Mouse (Mus musculus): ENCODE measurements at regions not wholly inside any gene's neighbourhood (a gene's known extent, or its start where the extent isn't known, plus 50 kb on each side); places are given as distances from the start of the nearest gene placed in this dataset.
A peak's percentile ranks its signal among the peaks of the same experiment; 100 is the strongest.

DNA sequence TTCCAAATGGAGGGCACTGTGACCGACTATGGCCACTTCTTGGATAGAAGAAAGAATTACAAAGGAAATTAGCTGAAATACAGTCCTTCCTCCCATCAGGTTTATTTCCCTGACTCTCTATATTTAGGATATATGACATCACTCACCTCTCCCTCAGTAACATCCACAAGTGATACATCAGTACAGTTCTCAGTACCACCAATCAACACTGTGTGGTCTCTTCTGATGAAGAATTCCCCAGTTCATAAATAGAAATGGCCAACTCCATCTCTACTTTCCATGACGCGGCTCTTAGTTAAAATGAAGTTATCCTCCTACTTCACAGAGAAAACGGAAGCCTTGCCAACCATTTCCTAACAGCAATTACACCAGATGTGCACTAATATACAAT is 208.3 kb upstream of the Dio2 start:
- Histone ChIP-seq H3K4me3 (ENCODE audit: low read length) (no peak overlapping the region), H3K9me3 (replicated peaks; ENCODE audit: control insufficient read depth, low read length) (0 out of 2 replicates have a peak, but pooled peaks cover 2% of the 10 kb centered on the region), H3K27me3 (ENCODE audit: control insufficient read depth, insufficient read depth, low read length) (no peaks in the 10 kb centered on the region), H3K36me3 (ENCODE audit: control insufficient read depth, insufficient read depth) (no peaks in the 10 kb centered on the region), H3K4me2 (ENCODE audit: low read depth, low read length) (peak overlapping the region; percentile 40), H3K4me1 (ENCODE audit: control insufficient read depth, insufficient read depth, low read length) (0 out of 2 replicates have a peak, but pooled peaks cover 2% of the 10 kb centered on the region), H3K9ac (ENCODE audit: low read length) (no peak overlapping the region), H3K27ac (ENCODE audit: low read length) (peak overlapping the region; percentile 91)
- whole genome bisulfite sequencing = 37% methylated on average over 4 of the region's 4 CpGs
- ATAC-seq (replicated peaks; ENCODE audit: extremely low read depth, insufficient read depth, low FRiP score) = peak; percentile 91

DNA sequence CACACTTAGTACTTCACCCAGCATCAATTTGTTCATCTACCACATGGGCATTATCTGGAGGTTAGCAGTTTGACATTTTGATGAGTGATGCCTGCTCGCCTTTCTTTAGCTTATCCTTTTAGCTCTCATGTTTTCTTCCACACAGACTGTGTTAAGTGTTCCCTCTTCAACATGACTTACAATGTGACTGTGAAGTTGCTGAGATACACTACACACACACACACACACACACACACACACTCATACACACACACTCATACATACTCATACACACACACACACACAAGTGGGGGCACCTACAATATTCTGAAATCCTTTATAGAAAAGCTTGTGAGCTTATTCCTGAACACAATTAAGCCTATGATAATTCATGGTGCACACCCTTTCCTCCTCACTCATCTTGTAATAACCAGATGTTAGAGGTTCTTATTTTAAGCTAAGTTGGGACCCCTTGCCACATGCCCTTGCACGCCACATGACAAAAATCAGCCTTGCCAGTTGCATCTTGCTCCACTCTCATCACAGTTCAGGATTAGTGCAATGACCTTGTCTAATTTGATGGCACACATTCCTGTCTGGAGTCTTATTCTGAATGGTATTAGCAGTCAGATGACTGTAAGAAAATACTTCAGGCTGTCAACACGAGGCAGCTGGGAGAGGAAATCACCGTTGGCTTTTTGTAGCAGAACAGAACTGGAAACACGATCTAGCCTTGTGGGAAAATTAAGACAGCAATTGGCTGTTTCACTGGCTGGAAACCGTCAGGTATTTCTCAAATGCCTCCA is 207.7 kb upstream of the Dio2 start:
- no peak overlapping the region for H3K9ac ChIP-seq (ENCODE audit: low read length)
- peak; percentile 96 for ATAC-seq (replicated peaks; ENCODE audit: extremely low read depth, insufficient read depth, low FRiP score)
- peak overlapping the region; percentile 40 for H3K4me2 ChIP-seq (ENCODE audit: low read depth, low read length)
- H3K9me3 ChIP-seq (replicated peaks; ENCODE audit: control insufficient read depth, low read length) = 0 out of 2 replicates have a peak, but pooled peaks cover 2% of the 10 kb centered on the region
- no peaks in the 10 kb centered on the region for H3K27me3 ChIP-seq (ENCODE audit: control insufficient read depth, insufficient read depth, low read length)
- H3K27ac ChIP-seq (ENCODE audit: low read length) = peak overlapping the region; percentile 91
- no peaks in the 10 kb centered on the region for H3K36me3 ChIP-seq (ENCODE audit: control insufficient read depth, insufficient read depth)
- 29% methylated on average over 6 of the region's 6 CpGs for WGBS
- 0 out of 2 replicates have a peak, but pooled peaks cover 2% of the 10 kb centered on the region for H3K4me1 ChIP-seq (ENCODE audit: control insufficient read depth, insufficient read depth, low read length)
- no peak overlapping the region for H3K4me3 ChIP-seq (ENCODE audit: low read length)

DNA sequence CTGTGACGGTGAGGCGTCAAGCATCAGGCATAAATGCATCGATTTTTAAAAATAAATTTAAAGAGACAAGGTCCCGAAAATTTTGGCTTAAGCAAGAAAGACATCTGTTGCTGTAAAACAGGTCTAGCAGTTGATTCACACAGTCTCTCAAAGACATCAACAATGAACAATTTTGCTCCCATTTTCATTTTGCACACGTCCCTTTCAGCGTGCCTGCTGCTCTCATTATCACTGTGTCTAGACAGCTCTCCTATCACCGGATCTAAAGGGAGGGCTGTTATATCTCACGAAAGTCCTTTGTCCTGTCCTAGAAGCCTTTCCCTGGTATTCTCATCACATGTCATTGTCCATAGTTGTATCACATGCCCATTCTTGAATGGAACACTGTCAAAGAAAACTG is 194.4 kb upstream of the Dio2 start:
- Histone ChIP-seq H3K36me3 (ENCODE audit: control insufficient read depth, insufficient read depth) (no peaks in the 10 kb centered on the region), H3K9me3 (replicated peaks; ENCODE audit: control insufficient read depth, low read length) (no peaks in the 10 kb centered on the region), H3K9ac (ENCODE audit: low read length) (no peak overlapping the region), H3K27ac (ENCODE audit: low read length) (no peak overlapping the region), H3K4me1 (ENCODE audit: control insufficient read depth, insufficient read depth, low read length) (0 out of 2 replicates have a peak, but pooled peaks cover 4% of the 10 kb centered on the region), H3K4me2 (ENCODE audit: low read depth, low read length) (no peak overlapping the region), H3K4me3 (ENCODE audit: low read length) (no peak overlapping the region), H3K27me3 (ENCODE audit: control insufficient read depth, insufficient read depth, low read length) (no peaks in the 10 kb centered on the region)
- 82% methylated on average over 8 of the region's 8 CpGs for WGBS
- no peak for ATAC-seq (replicated peaks; ENCODE audit: extremely low read depth, insufficient read depth, low FRiP score)

DNA sequence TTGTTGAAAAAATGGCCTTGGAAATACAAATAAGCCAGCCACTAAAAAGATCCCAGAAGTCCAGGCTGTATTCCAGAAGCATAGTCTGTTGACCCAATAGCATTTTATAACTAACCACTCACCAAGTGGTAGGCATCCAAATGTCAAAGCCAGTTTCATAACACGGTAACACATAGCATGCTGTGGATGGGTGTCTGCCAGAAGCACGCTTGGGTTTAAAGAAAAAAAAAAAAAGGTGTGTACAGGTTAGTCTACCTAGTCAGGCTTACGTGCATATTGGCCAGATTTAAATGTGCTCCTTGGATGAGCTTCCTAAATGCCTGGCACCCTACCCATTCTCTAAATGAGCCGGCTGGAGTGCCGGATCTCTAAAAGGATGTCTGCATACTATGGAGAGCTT is 194.0 kb upstream of the Dio2 start:
- Histone ChIP-seq H3K4me2 (ENCODE audit: low read depth, low read length) (no peak overlapping the region), H3K27ac (ENCODE audit: low read length) (no peak overlapping the region), H3K4me3 (ENCODE audit: low read length) (no peak overlapping the region), H3K9me3 (replicated peaks; ENCODE audit: control insufficient read depth, low read length) (no peaks in the 10 kb centered on the region), H3K4me1 (ENCODE audit: control insufficient read depth, insufficient read depth, low read length) (0 out of 2 replicates have a peak, but pooled peaks cover 4% of the 10 kb centered on the region), H3K36me3 (ENCODE audit: control insufficient read depth, insufficient read depth) (no peaks in the 10 kb centered on the region), H3K27me3 (ENCODE audit: control insufficient read depth, insufficient read depth, low read length) (no peaks in the 10 kb centered on the region), H3K9ac (ENCODE audit: low read length) (no peak overlapping the region)
- 92% methylated on average over 5 of the region's 5 CpGs for WGBS
- no peak for ATAC-seq (replicated peaks; ENCODE audit: extremely low read depth, insufficient read depth, low FRiP score)

DNA sequence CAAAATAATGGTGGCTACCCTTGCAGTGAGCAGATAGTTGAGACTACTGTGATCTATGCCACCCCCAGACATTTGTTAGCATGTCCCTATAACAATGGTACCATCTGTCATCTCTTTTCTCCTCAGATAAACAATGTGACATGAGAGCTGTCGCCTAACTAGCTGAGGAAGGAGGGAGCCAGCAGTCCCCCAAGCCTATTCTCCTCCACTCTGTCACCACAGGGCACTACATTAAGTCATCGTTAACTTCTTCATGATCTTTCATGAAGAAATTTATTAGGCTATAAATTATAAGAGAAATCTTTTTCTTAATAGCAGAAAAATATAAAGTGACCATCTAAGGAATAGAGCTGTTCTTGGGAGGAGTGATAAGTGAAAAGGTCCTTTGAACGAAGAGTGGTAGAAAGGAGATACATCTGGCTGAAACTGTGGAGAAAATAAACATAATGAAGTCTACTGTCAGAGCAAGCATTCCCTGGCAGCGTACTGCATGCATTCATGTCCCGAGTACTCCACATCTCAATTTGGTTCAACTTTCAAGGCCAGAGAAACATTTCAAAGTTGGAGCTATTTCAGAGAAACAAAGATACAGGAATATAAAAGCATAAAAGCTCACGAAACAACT is 192.0 kb upstream of the Dio2 start:
- ATAC-seq (replicated peaks; ENCODE audit: extremely low read depth, insufficient read depth, low FRiP score) = no peak

DNA sequence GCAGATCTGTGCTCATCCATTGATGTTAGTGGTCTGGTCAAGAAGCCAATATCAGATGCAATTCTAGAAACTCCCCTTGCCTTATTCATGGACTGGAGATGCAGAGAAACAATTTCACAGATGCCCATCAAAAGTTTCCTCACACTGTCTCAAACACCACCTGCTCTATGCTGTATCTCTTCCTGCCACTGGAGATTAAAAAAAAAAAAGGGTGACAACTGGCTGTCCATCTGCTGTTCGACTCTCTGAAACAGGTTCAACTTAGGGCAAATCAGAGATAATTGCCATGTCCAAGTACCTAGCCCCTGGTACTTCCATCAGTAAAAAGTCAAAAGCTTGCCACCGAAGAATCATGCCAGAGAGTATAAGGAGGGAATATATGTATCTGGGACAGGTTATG is 185.4 kb upstream of the Dio2 start:
- Histone ChIP-seq H3K27ac (ENCODE audit: low read length) (no peak overlapping the region), H3K9me3 (replicated peaks; ENCODE audit: control insufficient read depth, low read length) (no peaks in the 10 kb centered on the region), H3K9ac (ENCODE audit: low read length) (no peak overlapping the region), H3K27me3 (ENCODE audit: control insufficient read depth, insufficient read depth, low read length) (no peaks in the 10 kb centered on the region), H3K4me3 (ENCODE audit: low read length) (no peak overlapping the region), H3K4me1 (ENCODE audit: control insufficient read depth, insufficient read depth, low read length) (no peaks in the 10 kb centered on the region), H3K4me2 (ENCODE audit: low read depth, low read length) (no peak overlapping the region), H3K36me3 (ENCODE audit: control insufficient read depth, insufficient read depth) (no peaks in the 10 kb centered on the region)
- WGBS = 78% methylated on average over 2 of the region's 2 CpGs
- no peak for ATAC-seq (replicated peaks; ENCODE audit: extremely low read depth, insufficient read depth, low FRiP score)

More for the DNA sequence above, 192.0 kb upstream of the Dio2 start:
- 0 out of 2 replicates have a peak, but pooled peaks cover 4% of the 10 kb centered on the region for H3K4me1 ChIP-seq (ENCODE audit: control insufficient read depth, insufficient read depth, low read length)
- 72% methylated on average over 6 of the region's 6 CpGs for WGBS
- no peak overlapping the region for H3K4me3 ChIP-seq (ENCODE audit: low read length)
- H3K36me3 ChIP-seq (ENCODE audit: control insufficient read depth, insufficient read depth) = no peaks in the 10 kb centered on the region
- H3K9ac ChIP-seq (ENCODE audit: low read length) = no peak overlapping the region
- no peak overlapping the region for H3K27ac ChIP-seq (ENCODE audit: low read length)
- H3K9me3 ChIP-seq (replicated peaks; ENCODE audit: control insufficient read depth, low read length) = no peaks in the 10 kb centered on the region
- no peak overlapping the region for H3K4me2 ChIP-seq (ENCODE audit: low read depth, low read length)
- no peaks in the 10 kb centered on the region for H3K27me3 ChIP-seq (ENCODE audit: control insufficient read depth, insufficient read depth, low read length)

DNA sequence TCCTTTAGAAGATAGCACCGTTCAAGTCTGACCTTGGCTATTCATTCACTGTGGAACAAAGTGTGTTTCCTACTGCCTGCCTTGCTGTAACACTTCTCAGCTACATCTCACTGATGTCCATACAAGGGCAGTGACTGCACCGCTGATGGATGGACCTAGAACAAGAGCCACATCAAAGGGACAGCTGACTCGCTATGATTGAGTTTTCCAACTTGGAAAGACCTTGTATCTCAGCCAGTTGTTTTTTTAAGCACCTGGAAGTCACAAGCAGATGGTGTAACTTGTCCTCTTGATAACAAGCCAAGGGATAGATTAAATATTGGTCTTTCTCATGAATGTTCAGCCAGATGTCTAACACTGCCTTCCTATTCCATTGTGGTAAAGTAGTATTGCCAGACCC is 184.9 kb upstream of the Dio2 start:
- Histone ChIP-seq H3K4me2 (ENCODE audit: low read depth, low read length) (no peak overlapping the region), H3K9me3 (replicated peaks; ENCODE audit: control insufficient read depth, low read length) (no peaks in the 10 kb centered on the region), H3K4me3 (ENCODE audit: low read length) (no peak overlapping the region), H3K27ac (ENCODE audit: low read length) (no peak overlapping the region), H3K9ac (ENCODE audit: low read length) (no peak overlapping the region), H3K27me3 (ENCODE audit: control insufficient read depth, insufficient read depth, low read length) (no peaks in the 10 kb centered on the region), H3K4me1 (ENCODE audit: control insufficient read depth, insufficient read depth, low read length) (no peaks in the 10 kb centered on the region), H3K36me3 (ENCODE audit: control insufficient read depth, insufficient read depth) (no peaks in the 10 kb centered on the region)
- no peak for ATAC-seq (replicated peaks; ENCODE audit: extremely low read depth, insufficient read depth, low FRiP score)
- 49% methylated on average over 3 of the region's 3 CpGs for WGBS

DNA sequence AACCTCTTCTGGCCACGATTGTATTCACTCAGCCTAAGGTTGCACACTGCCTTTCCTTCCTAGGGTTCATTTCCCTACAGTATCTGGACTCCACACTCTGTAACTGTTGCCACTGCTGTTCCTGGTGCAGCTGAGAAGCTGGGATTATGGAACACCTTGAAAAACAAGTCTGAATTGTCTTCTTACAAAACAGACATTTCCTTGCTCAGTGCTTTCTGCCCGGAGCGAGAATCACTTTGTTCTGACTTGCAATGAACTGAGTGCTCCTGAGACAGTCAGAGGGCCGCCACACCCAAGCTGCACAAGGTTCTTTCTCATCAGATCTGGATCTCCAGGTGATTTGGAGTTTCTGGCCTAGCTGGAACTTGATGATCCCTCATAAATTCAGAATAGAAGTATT is 183.0 kb upstream of the Dio2 start:
- ATAC-seq (replicated peaks; ENCODE audit: extremely low read depth, insufficient read depth, low FRiP score) = no peak
- Histone ChIP-seq H3K4me3 (ENCODE audit: low read length) (no peak overlapping the region), H3K9me3 (replicated peaks; ENCODE audit: control insufficient read depth, low read length) (no peaks in the 10 kb centered on the region), H3K27ac (ENCODE audit: low read length) (no peak overlapping the region), H3K9ac (ENCODE audit: low read length) (no peak overlapping the region), H3K27me3 (ENCODE audit: control insufficient read depth, insufficient read depth, low read length) (no peaks in the 10 kb centered on the region), H3K36me3 (ENCODE audit: control insufficient read depth, insufficient read depth) (no peaks in the 10 kb centered on the region), H3K4me1 (ENCODE audit: control insufficient read depth, insufficient read depth, low read length) (no peaks in the 10 kb centered on the region), H3K4me2 (ENCODE audit: low read depth, low read length) (no peak overlapping the region)
- 81% methylated on average over 4 of the region's 4 CpGs for WGBS

DNA sequence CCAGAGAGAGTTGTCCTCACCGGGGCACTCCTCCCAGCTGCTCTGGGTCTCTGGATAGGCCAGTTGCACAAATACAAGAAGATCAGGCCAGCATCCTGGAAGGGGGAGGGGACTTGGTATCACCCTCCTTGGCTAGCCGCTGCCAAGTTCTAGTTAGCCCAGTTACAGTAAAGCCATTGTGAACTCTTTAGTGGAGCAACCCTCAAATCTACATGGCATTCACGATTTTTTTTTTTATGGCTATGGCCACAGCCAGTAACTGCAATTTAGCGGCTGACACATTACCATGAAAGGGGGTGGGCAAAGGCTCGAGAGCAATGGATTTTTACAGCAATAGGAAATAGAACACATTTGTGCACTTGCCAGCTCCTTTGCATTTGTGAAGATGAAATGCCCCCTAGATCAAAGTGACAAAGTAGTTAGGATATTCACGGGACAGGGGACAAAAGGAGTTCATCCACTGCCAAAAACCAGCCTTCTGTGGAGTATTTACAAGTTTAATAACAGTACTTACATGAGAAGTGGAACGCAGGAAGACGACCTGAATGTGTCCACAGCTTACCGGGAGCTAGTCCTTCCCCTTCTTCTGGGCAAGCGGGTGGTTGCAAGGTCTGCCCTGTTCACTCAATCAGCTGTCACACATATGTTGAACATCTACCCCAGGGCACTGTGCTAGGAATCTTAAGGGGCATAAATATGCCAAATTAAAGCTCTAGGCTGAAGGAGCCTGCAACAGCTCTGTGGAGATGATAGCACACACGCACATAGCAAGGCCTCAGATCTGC is 177.9 kb upstream of the Dio2 start:
- no peaks in the 10 kb centered on the region for H3K36me3 ChIP-seq (ENCODE audit: control insufficient read depth, insufficient read depth)
- no peaks in the 10 kb centered on the region for H3K27me3 ChIP-seq (ENCODE audit: control insufficient read depth, insufficient read depth, low read length)
- H3K4me2 ChIP-seq (ENCODE audit: low read depth, low read length) = no peak overlapping the region
- no peak overlapping the region for H3K9ac ChIP-seq (ENCODE audit: low read length)
- H3K9me3 ChIP-seq (replicated peaks; ENCODE audit: control insufficient read depth, low read length) = no peaks in the 10 kb centered on the region
- 80% methylated on average over 11 of the region's 11 CpGs for WGBS
- H3K27ac ChIP-seq (ENCODE audit: low read length) = no peak overlapping the region
- no peaks in the 10 kb centered on the region for H3K4me1 ChIP-seq (ENCODE audit: control insufficient read depth, insufficient read depth, low read length)
- H3K4me3 ChIP-seq (ENCODE audit: low read length) = no peak overlapping the region
- no peak for ATAC-seq (replicated peaks; ENCODE audit: extremely low read depth, insufficient read depth, low FRiP score)
